Mouse (Mus musculus): Measurements from ENCODE around the gene Cadps.
A peak's percentile ranks its signal among the peaks of the same experiment; 100 is the strongest.

The Cadps gene

DNA sequence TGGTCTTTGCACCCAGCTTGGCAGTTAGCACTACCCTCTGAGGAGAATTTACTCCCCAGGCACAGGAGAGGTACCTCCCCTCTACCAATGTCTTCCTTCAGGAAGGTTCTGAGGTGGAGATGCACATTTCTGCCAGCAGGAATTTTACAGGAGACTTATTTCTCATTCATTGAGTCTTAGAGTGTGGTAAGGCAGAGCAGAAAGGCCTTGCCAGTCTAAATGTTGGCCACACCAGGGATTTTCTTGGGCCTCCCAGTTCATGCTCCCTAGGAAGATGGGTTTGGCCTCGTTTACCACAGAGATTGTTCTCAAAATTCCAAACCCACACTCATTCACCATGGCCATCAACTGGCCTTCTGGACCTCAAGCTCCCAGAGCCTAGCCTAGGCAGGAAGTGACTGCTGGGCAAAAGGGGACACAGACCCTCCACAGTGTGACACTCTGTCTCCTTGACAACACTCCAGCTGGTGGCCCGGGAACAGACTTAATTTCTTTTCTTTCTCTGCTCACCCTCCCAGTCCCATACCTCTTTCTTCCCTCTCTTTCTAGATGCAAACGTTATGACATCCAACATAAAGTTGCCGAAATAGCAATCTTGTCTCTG is 434.6 kb downstream of the Cadps start:
- DNase-seq (ENCODE audit: low spot score) = peak; percentile 74

DNA sequence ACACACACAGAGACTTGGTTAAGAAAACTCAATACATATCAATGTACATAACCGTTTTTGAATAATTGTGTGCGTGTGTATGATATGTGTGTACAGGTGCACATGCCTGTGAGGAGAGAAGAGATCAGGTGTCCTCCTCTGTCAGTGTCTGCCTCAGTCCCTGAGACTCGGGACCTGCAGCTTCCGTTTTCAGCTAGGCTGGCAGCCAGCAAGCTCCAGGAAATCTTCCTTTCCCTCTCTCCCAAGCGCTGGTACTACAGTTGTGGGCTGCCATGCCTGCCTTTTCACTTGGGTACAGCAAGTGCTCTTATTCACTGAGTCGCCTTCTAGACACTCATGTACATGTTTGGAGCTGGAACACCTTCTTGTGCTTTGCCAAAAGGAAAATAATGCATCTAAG is 435.7 kb downstream of the Cadps start:
- DNase-seq (ENCODE audit: low spot score) = no peak

DNA sequence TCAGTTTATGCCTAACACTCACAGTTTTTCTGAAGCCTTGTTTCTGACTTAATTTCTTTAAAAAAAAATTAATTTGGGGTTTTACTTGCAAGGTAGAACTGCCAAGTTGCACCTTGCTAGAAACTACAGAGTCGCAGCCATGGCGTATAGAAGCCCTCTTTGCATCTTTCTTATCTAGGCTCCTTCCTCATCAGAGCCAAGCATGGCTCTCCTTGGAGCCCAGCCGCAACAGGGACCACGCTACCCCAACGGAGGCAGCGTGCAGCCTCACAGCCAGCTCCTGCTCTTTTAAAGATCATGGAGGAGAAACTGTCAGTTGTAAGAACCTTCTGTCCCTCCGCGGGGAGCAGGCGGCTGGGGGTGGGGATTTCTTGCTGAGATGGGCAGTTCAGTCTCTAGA is 445.0 kb downstream of the Cadps start:
- no peak for DNase-seq (ENCODE audit: low spot score)

DNA sequence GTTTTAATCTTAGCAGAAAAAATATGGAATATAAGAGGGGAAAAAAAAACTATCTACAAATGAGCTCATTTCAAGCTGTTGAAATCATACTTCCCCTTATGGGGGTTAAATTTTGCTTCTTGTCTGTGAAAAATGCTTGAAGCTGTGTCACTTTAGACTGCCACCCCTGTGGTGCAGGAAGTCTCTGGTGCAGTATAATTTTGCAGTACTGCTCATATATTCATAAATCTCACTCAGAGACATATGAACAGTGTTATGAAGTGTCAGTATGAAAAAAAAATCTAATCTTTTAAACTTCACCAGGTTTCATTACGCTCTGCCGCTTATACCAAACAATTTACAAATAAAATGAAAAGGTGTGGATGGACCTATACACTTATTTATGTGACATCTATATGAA is 445.6 kb downstream of the Cadps start:
- DNase-seq (ENCODE audit: low spot score) = no peak

DNA sequence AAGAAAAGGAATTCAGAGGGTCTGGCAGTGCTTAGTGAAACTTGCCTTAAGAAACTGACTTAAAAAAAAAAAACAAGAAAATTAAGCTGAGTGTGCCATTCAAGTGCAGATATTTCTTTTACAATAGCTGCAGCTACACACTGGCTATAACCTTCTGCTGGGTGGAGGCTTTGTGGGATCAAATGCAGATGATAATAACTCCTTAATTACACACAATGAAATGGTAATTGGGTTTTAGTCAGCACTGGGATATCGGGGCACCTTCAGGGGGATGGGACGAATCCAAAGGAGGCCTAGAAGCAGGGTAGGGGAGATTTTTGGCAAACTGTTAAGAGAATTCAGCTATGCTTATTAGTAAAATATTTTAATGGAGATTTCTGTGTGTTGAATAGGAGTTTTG is 447.4 kb downstream of the Cadps start:
- no peak for DNase-seq (ENCODE audit: low spot score)

DNA sequence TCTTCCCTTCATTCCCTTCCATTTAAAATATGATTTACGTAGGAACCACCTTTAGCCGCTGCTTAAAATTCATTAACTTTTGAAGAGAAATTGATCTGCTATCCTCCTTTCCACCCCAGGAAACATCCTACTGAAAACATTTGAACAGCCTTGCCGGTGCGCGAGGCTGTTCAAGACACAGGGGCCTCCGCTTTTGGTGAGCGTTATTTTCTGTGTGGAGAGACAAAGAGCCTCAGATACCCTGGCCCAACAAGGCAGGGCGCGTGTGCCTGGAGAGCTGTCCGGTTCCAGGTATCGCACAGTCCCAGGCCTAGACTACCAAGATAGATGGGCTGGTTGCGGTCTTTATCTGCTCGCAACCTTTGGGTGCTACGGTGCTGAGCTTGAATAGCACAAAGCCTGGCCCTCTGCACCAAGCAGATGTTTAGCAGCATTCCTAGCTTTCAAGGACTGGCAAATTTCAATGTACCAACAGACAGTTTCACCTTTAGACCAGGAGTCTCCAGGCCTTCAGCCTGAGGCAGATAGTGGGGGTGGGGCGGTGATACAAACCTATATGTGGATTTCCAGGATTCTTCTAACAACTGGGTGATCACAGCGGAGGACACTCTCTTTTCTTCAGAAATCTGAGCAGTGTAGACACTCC is 472.5 kb downstream of the Cadps start:
- no peak for DNase-seq (ENCODE audit: low spot score)

DNA sequence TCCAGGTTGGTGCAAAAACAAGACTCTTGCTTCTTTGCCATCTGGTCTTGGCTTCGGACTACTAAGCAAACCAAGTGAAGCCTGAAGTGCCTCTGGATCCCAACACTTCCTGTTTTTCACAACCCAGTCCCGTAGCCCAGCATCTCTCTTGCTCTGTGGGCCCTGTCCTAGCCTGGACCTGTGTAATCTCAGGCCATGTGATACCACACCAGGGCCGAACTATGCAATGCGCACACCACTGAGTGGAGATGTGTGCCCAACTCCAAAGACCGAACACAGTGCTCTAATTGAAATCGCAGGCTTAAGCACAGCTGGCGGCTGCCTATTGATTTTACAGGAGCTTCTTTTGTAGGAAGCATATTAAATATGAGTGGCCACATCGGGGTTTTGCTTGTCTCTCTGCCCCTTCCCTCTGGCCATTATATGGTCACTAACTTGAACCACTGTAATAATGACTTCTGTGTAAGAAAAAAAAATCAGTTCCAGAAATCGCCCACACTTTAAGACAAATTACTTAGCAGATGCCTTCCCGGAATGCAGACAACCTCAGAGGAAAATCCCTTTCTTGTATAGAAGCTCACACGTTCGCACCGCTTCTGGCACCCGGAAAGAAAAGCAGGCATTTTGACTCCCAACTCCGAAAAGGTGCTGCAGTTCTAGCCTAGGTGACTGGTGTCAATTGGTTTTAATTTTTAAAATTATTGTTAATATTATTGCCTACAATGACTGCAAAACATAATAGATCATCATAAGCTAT is 473.4 kb downstream of the Cadps start:
- peak; percentile 32 for DNase-seq (ENCODE audit: low spot score)

DNA sequence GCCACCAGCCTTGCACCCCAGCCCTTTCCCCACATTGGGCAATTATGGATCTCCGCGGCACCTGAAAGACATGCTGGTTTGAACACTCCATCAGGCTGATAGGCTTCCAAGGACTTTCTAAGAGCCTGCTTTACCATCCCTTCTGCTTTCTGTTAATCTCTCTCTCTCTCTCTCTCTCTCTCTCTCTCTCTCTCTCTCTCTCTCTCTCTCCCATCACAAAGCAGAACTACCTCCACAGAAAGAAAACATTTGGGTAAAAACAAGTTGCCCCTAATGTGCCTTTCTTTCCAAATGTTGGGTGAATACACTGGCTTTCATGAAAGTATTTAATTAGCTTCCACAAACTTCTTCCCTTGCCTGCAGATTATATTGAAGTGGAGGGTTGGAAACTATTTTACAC is 474.8 kb downstream of the Cadps start, which contains the start of gene Fezf2:
Fezf2 (minus strand) TSS at position 101 of the 400 bp plus-strand sequence.
- no peak for DNase-seq (ENCODE audit: low spot score)

DNA sequence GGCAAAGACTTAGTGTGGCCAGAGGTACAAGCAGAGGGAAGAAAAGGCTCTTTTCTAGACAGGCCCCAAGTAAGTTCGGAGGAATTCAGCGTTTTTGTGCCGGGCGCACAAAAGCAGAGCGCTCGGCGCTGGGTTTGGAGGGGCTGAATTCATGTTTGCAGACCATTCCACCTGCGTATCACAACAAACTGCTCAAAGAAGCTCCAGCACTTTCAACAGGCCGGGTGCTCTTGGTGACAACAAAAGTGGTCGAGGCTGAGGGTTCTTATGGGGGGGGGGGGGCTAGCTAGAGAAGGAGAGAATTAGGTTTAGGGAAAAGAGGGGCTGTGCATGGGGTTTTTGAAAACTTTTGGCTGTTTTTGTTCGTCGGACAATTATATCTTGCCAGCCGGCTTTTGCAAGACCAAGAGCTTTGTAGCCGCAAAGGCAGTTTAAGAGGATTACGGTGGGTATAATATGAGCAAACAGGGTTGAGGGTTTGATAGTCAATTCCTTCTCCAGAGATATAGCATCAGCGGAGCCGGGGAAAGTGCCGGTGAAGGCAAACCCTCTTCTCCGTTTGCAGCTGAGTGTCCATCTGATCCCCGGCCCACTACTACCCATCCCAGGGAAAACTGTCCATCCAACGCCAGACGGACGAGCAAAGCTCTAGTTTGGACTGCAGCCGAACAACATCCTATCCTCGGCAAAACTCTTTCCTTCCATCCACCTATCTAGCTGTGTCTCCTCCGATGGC is 475.8 kb downstream of the Cadps start:
- peak; percentile 50 for DNase-seq (ENCODE audit: low spot score)

DNA sequence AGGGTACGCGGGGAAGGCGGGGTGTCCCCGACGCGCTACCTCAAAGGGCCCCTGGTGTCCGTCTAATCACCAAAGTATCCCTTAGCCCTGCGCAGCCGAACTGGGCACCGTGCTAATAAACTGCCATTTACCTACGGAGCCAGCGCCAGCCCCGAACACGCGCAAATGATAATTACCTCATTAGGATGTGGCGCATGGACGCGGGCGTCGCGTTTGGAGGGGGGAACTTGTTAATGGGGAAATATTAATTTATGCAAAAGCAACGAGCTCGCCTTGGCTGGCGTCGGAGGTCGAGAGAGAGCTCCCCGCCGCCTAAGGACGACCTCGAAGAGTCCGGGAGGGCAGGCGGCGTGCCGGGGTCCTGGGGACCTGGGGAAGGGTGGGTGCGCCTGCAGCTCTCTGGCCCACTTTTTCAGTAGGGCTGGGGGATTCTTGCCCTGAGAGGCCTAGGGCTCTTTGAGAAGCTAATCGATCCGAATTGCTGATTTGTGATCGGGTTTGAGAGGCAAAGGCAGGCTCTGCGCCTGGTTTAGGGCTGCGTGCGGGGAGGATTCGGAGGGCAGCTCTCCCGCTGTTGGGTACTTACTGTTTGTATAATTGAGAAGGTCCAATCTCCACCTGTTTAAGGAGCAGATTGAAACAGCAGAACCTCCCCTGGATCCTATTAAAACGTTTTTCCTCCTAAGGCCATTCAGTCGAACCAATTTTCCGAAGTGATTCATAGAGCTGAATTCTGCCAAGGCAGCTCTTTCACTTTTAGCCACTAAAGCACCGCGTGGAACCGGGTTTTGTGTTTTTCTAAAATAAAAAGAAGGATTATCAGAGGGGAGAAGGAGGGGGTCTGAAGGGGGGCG is 476.6 kb downstream of the Cadps start:
- DNase-seq (ENCODE audit: low spot score) = no peak

DNA sequence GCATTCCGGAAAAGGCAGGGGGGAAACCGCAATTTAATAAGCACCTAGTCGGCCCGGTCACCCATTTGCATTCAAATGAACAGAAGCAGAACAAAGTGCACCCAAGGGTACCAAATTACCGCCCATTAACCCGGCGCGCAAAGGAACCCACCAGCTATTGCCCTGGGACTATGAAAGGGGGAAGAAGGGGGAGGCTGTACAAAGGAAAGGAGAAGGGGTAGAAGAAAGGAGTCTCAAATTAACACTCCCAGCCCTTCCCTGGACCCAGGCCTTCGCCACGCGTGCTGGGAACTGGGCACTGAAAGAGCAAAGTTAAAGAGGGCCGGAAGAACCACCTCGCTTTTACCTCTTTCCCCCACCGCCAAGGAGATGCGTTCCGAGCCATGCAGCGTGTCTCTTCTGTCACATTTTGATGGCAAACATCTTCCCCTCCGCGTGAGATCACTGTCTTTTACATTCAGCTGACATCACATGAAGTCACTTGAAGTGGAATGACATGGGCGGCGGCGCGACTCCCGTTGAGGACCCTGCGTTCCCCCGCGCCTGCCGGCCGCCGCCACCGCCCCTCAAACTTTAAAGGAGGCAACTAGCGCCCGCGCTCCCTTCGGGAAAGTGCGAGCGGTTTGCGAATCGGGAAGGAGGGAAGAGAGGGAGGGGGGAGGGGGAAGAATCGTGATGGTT is 477.5 kb downstream of the Cadps start:
- peak; percentile 72 for DNase-seq (ENCODE audit: low spot score)

DNA sequence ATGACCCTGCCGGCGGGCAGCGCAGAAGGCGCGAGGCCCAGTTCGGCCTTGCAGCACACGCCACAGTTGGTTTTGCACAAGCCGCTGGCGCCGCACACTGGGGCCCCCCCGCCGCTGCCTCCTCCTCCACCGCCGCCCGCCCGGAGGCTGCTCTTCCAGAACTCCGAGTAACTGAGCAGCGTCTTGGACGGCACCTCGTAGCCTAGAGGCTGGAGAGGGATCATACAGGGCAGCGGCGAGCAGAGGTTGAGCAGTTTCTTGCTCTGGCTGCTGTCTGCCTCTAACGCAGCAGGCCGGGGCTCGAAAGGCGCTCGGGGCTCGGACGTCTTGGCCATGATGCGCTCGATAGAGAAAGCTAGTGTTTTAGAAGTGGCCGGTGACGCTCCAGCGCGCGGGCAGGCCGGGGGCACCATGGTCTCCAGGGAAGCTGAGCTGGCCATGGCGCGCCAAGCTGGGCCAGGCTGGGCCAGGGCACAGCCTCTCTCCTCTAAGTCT is 478.1 kb downstream of the Cadps start:
- DNase-seq (ENCODE audit: low spot score) = peak; percentile 70

DNA sequence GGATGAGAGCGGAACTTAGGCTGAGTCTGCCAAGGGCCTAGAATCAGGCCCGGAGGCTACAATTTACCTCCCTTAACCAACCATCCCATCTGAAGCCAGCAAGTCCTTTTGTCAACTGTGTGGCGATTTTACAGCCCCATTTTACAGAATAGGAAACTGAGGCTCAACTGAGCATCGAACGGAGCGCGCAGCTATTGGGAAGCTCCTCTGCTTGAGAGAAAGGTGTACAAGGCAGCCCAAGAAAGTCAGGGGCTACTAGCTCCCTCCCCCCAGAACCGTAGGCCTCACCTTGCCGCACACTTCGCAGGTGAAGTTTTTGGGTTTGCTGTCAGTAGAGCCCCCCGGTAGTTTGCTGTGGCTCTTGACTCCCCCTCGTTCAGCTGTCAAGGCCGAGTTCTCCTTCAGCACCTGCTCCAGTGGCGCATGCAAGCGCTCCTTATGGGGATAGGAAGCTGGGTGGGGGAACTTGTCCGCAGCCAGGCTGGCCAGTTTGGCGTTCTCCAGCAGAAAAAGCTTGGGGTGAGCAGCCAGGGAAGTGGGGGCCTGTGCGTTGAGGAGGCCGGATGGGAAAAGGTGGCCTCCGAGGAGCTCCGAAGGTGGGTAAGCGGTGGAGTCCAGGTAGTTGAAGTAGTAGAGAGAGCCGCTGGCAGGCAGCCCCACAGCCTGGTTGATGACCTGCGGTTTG is 478.7 kb downstream of the Cadps start:
- peak; percentile 37 for DNase-seq (ENCODE audit: low spot score)

DNA sequence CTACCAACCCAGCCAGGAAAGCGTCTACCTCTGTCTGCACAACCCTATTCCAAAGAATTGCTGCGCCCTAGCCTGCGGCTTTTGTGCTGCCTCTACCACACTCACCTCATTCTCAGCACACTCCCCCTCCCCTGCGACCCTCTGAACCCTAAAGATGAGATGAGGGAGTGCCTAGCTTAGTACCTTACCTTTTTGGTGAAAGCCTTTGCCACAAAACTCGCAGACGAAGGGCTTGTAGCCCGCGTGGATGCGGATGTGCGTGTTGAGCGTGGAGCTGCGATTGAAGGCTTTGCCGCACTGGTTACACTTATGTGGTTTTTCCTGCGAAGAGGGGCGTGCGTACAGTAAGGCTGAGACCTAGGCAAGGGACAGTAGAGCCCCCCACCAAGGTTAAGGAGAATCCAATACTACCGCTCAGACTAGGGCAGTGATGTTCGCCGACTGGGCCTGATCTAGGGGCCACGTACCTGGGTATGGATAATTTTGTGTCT is 479.4 kb downstream of the Cadps start:
- DNase-seq (ENCODE audit: low spot score) = peak; percentile 48

DNA sequence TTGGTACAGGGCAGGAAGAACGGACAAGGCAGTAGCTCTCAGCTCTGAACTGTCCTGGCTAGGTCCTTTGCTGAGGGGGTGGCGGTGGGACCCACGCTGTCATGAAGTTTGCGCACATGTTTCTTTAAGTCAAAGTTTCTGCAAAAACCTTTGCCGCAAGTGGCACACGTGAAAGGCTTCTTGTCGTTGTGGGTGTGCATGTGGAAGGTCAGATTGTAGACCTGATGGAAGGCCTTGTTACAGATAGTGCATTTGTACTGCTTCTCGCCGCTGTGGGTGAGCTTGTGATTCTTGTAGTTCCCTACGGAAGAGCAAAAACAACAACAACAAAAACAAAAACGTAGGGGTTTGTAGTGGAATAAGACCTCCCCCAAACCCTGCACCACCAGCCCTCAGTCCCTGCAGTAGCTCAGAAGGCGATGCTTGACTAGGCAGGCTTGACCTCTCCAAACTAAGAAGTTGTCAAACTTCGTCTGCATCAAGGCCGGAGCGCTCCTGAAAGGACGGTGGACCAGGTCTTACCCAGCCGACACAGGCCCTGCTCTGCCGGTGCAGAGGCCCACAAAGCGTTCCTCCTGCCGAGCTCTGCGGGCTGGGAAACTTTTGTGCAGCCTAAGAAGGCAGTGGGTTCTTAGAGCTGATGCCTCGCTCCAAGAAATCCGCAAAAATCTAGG is 480.3 kb downstream of the Cadps start:
- peak; percentile 85 for DNase-seq (ENCODE audit: low spot score)

DNA sequence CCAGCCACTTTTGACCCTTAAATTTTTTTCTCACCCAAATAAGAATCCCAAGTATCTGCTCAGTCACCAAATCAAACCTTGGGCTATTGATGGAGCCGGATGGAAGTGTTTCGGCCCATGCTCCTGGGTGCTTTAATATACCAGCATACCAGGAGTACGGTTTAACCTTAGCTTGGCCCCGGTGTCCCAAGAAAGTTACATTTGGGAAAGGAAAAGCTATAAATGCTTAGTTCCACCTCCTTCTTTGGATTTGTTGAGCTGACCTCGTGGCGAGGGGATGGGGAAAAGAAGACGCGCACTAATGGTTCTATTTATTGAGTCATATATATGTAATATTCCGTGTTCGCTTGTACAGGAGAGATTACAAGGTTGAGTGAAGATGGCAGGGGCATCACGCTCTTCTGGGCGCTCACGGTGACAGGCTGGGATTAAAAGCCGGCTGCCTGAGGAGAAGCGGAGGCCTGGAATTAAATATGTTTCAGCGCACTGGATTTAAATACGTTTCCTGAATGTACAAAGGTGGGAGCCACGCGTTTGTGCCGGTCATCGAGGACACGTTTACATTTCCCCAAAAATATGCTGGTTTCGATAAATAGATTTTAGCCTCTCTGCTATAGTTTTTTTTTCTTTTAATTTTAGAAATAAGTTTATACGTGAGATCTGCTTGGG is 481.0 kb downstream of the Cadps start:
- peak; percentile 71 for DNase-seq (ENCODE audit: low spot score)

DNA sequence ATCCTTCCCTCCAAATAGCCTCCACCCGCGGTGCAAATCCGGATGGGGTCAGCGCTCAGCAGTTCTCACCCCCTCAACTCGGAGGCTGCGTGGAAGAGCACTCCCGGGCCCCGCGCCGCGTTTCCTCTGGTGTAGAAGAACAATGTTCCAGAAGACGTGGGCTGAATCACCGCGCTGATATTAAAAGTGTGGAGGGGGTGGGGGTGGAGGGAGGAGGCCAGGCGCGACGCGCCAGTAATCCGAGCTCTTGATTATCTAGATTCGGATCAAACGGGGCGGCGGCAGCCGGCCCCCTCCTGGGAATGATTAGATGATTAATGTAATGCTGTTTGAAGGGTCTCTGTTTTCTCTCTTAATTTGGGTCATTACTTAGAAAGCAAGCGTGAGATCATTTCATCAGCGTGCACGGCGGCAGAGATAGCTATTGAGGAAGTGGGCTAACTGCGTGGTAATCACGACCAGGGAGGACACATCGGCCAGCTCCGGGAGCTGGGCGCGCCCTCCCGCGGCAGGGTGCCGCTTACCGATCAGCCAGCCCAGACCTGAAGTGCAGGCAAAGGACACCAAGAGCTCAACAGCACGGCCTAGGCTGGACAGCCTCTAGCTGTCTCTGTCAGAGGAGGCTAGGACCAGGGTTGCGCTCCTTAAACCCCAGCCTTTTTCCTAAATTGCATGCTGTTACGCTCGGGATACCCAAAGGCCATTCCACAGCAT is 481.6 kb downstream of the Cadps start:
- peak; percentile 83 for DNase-seq (ENCODE audit: low spot score)
